Mouse (Mus musculus): ENCODE measurements around the gene Eftud2.

Gene Eftud2

DNA sequence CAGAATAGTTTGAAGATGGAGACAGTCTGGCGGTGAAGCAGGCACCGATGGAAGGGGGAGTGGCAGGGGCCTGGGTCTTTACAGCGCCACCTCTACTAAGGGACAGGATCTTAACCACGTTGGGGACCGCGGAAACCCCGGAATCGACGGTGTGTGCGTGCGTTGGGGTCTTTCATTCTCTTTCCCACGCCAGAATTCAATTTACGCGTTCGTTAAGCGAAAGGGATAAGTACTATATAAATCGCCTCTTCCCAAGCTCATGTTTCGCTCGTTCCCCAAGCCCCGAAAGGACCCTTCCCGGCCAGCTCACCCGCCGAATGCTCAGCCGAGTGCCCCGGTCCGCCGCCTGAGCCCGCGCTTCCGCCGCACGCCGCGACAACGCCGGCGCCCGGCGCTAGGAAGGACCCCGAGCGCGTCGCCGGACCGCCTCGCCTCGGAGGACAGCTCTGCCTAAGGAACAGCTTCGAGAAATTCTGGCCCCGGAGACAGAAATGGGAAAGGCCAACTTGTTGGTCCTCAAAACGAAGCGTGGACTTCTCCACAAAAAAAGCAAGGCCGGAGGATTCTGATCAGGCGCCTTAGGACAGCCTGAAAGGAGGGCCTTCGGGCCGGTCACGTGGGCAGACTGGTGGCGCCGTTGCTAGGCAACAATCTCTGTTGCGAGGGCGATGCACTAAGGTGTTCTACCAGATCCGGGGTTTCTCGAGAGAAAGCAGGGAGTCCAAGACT is at the start of gene Eftud2, which contains the start of gene Ccdc103:
Eftud2 (minus strand) TSS at position 401 of the 729 bp plus-strand sequence.
Ccdc103 (plus strand) TSS at position 620 of the 729 bp plus-strand sequence.
- DNase-seq (ENCODE audit: low spot score): peak; percentile 94

DNA sequence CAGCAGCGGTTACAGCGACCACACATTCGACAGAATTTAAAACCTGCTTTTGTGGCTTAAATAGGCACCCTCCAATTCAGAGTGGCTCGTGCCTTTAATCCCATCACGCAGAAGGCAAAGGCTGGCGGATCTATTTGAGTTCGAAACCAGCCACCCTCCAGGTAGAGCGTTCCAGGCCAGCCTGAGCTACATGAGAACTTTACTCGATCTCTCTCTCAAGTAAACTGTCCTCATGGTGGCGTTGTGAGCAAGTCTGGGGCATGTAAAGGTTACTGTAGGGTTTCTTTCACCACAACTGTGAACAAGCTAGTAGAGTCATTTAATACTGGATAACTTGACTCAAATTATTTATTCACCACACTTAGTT is 44.5 kb upstream of the Eftud2 start:
- peak; percentile 79 for DNase-seq (ENCODE audit: low spot score)

DNA sequence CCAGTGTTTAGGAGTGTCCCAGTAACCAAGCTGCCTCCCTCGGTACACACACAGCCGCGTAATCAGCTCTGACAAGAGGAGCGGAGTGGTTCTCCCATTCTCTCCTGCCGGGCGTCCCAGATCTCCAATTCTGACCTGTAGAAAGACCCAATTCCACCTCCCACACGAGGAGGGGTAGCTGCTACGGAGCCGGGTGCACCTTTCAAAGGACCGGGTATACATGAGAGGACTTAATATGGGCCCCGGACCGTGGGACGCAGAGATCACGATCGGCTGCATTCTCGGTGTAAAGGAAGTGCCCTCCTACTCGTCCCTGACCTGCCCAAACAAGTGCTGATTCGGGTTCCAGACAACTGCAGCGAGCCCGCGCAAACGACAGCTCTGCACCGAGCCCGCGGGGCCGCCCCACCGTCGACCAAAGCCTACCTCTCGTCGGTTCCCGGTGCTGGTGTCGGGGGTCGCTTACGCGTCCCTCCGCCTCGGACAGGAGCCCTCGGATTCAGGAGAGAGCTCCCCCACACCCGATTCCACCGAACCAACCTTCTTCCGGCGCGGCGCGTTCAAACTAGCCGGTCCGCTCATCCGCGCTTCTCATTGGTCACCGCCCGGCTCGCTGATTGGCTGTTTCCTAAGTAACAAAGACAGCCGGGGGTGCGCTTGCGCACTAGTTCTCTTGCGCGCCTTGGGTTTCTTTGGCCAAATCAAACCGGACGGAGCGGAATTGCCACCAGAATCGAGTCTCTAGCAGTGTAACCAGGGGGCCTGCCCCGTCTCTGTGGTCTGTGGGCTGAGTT is 44.0 kb upstream of the Eftud2 start, which contains the start of gene Kif18b:
Kif18b (minus strand) TSS at position 568 of the 794 bp plus-strand sequence.
- DNase-seq (ENCODE audit: low spot score): peak; percentile 99

DNA sequence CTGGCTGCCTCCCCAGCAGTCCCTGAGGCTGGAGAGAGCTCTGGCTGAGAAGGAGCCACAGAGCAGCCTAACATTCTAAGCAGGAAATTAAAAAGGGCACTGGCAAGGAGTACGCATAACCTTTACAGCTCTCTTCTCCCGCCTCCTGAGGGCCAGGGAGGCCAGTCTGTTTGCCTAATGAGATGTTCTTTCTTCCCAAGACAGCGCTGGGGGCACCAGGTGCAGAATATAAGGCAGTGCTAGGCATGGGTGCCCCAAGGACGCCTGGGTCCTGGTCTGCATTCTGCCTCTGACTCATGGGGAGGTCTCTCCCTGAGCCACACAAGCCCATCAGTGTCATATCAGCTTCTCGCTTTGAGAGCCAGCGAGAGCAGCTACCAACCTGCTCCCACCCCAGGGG is 40.7 kb upstream of the Eftud2 start:
- no peak for DNase-seq (ENCODE audit: low spot score)

DNA sequence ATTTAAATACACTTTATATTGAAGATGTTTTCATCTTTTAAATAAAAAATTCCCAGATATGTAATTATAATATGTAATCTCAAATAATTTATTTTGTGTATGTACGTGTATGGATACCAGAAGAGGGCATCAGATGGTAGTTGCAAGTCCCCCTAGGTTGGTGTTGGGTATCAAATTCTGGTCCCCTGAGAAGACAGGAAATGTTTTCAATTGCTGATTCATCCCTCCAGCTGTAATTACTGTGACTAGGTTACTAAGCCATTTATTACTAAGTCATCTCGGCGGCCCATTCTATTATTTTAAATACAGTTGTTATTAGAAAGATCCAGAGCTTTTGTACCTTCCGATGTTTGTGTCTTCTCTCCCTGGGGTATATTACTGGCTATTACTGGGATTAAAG is 37.3 kb upstream of the Eftud2 start:
- no peak for DNase-seq (ENCODE audit: low spot score)

DNA sequence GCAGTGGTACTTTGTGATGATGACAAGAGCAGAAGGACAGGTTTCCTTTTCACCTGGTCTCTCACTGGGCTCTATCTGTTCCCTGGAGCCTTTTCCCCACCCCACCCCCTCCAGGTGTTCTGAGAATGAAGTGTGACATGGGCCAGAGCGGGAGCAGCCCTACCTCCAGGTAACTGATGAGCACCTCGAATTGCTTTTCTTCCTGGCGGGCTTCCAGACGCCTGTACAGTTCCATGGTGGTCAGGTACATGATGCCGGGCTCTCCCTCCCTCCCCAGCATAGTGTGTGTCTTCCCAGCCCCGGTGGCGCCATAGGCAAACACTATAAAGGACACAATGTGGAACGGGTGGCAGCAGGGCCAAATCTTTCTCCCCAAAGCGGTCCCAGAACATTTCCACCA is 34.6 kb upstream of the Eftud2 start:
- no peak for DNase-seq (ENCODE audit: low spot score)

DNA sequence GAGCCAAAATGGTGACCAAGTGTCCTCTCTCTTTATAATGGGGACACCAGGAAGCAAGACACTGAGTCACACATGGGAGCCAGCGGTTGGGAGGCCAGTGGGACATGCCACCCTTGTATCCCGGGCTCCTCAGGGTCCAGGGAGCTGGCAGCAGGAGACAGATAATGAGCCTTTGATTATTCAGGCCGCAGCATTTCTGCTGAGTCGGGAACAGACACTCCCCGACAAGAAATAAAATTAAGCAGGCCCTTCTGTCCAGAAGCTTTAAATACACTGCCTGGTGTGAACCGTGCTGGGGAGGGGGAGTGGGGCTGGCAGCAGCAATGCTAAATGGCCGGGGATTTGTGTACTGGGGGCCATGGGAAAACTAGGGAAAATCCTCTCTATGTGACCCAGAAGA is 30.6 kb upstream of the Eftud2 start:
- no peak for DNase-seq (ENCODE audit: low spot score)

DNA sequence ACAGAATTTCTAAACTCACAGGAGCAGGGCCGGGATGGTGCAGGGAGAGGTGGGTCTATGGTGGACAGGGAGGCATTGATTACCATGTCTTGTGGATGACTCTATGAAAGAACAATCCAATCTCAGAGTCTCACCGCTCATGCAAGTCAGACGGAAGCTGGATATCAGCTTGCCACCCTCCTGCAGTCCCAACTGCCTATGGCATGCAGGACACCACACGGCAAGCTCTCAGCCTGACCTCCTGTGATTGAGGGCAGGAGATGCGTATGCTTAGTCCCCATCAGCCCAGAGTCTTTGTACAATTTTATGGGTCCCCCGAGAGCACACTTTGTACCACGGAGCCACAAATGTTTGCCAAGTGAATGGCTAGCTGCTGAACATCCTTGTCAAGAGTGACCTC is 22.9 kb upstream of the Eftud2 start:
- no peak for DNase-seq (ENCODE audit: low spot score)

DNA sequence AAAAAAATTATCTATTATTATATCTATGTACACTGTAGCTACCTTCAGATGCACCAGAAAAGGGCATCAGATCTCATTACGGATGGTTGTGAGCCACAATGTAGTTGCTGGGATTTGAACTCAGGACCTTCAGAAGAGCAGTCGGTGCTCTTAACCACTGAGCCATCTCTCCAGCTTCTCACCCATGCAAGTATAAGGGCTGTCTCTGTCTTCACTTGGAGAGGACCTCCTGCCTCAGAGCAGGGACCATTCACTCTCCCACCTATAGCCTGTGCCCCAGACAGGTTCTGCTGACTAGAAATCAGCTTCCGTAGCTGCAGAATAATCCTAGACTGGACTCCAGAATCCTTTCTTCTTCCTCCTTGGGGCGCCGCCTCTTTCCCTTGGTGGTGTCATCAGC is 21.3 kb upstream of the Eftud2 start:
- no peak for DNase-seq (ENCODE audit: low spot score)

DNA sequence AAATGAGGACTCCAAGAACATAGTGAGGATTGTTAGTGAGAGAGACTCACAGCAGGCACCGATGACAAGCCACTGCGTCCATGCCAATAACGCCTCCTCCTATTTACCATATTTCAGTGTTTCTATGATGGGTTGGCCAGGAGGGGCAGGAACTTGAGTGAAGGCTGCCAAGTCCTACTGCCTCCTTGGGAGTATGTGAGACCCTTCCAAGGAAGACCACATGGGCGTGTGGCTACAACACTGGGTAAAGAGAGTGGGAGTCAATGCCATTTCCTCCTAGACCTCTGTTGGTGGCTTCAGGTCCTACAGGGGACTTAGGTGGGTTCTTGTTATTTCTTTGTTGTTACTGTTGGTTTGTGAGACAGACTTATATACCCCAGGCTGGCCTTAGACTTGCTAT is 20.4 kb upstream of the Eftud2 start:
- DNase-seq (ENCODE audit: low spot score): no peak

DNA sequence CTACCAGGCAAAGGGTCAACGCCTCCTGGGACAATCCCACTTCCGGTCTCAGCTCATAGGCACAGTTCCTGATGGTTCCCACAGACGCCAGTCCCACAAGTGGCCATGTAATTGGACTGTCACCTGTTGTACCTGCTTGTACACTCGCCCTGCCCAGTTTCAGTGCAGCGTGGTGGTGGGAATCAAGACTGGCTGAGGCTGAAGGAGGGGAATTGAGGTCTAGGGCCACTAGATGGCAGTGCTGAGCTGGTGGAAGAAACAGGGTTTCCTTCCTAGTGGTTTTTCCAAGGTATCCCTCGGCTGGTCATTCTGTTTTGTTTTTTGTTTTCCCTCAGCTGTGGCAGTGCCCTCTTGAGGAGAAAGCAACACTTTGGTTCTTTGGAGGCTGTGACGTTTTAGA is 20.0 kb upstream of the Eftud2 start, which contains the start of gene Gfap:
Gfap (minus strand) TSS at position 150 of the 400 bp plus-strand sequence.
- DNase-seq (ENCODE audit: low spot score): peak; percentile 89

DNA sequence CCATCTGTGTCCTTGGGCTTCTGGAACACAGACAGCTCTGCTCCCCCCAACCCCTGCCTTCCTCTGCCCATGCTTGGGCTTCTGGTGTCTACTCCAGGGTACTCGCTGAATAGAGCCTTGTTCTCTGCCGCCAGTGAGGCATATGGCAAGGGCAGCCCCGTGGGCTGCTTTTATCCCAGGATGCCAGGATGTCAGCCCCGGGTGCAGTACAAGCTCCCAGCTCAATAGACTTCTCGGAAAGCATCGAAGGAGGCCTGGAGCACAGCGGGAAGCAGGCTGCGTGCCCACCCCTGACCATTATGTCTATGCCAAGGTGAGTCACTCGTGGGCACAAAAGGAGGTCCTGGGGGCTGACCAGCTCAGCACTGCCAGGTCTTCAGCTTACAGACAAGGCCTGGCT is 17.6 kb upstream of the Eftud2 start:
- DNase-seq (ENCODE audit: low spot score): no peak

DNA sequence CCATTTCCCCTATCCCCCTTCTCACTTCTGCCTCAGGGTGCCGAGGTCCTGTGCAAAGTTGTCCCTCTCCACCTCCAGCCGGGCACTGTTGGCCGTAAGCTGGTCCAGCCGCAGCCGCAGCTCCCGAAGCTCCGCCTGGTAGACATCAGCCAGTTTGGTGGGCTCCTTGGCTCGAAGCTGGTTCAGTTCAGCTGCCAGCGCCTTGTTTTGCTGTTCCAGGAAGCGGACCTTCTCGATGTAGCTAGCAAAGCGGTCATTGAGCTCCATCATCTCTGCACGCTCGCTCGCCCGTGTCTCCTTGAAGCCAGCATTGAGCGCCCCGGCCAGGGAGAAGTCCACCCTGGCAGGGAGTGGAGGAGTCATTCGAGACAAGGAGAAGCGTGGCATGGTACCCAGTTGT is 15.9 kb upstream of the Eftud2 start:
- DNase-seq (ENCODE audit: low spot score): no peak

DNA sequence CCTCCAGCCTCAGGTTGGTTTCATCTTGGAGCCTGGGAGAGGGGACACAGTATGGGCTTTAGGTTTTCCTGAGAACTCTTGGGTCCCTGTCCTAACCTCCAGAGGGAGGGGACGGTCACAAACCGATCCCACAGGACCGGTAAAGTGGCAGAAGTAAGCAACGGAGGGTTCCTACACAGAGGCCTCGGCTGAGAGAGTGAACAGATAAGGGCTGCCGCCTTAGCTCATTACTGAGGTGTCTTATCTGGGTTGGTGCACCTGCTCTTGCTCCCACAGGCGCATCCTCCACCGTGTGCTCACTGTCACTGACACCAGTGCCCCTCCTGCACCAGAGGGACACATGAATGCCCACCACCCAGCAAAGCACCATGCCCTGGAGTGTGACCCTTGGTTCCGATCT is 15.0 kb upstream of the Eftud2 start:
- DNase-seq (ENCODE audit: low spot score): no peak

DNA sequence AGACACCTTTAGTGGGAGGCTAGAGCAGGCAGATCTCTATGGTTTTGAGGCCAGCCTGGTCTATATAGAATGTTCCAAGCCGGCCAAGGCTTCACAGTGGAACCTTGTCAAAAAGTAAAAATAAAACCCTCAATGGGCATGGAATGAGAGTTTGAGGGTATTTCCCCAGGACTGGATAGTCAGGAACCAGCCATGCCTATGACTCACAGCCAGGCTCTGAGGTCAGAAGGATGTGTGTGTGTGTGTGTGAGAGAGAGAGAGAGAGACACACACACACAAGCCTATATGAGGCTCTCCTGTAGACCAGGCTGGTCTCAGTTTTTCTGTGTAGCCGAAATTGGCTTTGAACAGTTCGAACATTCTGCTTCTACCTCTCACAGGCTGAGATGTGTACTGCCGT is 13.9 kb upstream of the Eftud2 start:
- DNase-seq (ENCODE audit: low spot score): no peak

DNA sequence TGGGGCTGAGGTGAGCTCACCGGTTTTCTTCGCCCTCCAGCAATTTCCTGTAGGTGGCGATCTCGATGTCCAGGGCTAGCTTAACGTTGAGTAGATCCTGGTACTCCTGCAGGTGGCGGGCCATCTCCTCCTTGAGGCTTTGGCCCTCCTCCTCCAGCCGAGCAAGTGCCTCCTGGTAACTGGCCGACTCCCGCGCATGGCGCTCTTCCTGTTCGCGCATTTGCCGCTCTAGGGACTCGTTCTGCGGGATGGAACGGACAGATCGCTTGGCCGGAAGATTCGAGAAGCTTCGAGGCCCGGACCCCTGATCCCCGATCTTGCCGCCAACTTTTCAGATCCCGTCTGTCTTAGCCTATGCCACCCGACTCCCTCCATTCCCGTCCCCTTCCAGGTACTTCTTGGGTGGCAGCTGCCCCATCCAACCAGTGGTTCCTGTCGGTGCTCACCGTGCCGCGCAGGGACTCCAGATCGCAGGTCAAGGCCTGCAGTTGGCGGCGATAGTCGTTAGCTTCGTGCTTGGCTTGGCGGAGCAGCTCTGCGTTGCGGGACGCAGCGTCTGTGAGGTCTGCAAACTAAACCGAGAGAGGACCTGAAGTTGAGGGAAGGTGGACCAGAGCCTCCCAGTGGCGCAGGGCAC is 12.3 kb upstream of the Eftud2 start:
- peak; percentile 88 for DNase-seq (ENCODE audit: low spot score)

DNA sequence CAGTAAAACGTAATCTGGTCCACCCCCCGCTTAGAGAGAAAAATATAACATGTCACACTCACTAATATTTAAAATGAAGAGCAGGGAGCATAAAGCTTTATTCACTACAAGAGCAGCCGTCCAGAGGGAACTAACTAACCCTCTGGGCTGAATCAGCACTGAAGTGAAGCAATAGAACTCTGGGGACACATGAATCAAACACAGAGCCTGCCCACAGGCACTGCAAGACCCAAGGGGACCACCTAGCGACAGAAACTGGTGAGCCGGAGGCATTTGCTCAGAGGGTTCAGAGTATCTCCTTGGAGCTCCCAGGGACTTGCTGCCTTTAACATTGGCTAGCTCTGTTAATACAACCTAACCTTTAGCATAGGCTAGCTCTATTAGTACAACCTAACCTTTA is 9.3 kb upstream of the Eftud2 start:
- no peak for DNase-seq (ENCODE audit: low spot score)

DNA sequence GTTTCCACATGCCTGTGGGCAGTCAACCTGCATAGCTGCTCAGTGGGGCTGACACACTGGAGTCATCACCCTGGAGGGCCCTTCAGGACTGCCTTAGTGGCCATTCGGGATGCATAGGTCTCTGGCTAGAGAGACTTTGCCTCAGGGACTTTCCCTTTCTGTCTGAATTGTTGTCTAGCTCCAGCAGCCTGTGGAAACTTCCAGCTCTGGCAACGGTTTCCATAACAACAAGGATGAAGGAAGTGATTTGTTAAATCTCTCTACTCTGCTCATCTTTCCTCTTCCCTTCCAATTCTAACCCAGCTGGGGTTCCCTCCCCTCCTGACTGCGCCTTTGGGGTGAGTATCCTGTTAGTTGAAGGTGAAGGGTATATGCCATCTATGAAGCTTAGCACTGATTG is 7.3 kb upstream of the Eftud2 start:
- DNase-seq (ENCODE audit: low spot score): no peak

DNA sequence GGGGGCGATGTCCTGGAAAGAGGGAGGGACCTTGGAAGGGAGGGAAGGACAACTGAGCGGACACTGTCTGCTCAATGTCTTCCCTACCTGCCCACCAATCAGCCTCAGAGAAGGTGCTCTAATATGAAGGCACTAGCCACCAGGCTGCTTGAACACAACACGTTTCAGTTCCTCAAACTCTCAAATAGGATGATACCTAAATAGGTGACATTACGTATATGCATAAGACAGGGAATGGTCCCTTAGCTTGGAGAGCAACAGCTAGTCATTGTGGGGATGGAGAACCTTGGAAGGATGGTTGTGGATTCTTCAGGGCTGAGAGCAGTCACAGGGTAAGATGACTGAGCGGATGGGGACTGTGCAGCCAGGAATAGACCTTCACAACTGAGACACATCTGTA is 6.6 kb upstream of the Eftud2 start:
- DNase-seq (ENCODE audit: low spot score): no peak

DNA sequence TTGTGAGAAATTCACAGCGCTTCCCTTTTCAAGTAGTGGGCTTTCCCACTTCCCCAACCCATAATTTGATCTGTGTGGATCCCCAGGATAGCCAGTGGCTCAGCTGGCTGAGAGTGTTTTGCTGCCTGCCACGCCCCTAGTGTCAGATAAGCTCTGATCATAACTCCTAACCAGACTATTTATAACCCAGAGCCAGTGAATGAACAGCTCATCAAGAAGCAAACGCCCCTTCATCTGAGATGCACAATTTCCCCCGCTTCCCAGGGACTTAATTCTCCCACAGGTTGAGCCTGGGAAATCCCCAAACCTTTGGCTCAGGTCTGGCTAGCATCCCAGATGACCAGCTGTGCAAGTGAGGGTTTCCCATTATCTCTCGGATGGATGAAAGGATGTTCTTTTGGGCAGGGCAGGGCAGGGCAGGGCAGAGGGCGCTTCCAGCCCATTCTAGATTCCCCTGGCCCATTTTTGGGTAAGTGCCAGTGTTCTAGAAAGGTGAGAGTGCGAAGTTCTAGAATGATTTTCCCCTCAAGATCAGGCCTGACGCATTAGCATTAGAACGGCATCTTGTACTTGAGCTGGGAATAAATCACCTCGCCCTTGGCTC is 3.9 kb upstream of the Eftud2 start, which contains the start of gene Fam187a:
Fam187a (plus strand) TSS at position 554 of the 604 bp plus-strand sequence.
- no peak for DNase-seq (ENCODE audit: low spot score)

DNA sequence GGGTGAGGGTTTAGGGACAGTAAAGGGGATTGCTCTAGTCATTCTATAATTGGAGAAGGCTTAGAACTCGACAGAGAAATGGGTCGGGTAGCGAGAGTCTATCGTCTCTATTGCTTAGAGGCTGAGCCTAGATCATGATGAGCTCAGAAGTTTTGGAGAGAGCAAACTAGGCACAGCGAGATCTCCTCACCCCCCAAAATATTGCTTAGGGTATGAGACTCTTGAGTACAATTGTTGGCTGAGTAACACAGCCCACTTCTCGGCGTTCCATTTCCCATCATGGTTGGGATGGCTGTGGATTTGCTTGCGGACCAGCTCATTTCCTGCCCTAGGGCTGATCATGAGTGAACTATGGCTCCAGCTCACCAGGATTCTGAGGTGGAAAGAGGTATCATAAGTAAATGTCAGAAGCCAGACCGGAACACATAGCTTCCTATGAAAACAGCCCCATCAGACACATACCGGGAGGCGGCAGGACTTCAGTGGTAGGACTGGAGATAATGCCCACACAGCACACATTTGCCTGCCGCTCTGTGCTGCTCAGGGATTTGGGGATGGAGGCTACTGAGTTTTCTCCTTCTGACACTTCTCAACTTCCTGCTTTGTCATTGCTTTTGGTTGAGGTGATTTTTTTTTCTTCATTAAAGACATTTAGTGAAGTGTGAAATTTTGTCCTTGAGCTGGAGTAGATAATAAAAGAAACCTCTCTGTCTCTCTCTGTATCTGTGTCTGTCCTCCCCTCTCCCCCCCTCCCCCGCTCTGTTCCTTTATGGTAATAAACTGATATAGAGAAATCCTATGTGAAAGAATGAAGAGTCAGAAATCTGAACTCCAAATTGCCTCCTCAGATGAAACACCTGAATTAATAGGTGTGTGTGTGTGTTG is 771 bp upstream of the Eftud2 start:
- no peak for DNase-seq (ENCODE audit: low spot score)
